Mouse (Mus musculus): ENCODE measurements around the gene Ttc1. TPM values are rescaled to one million over a fixed set of nuclear protein-coding genes. Genes with fewer than 3 reads are reported as not detected.
A peak's percentile ranks its signal among the peaks of the same experiment; 100 is the strongest.

Ttc1 gene
- polyA plus RNA-seq, 1 experiment from 2014 or later, result 91.5 TPM

- H3K4me2 ChIP-seq (replicated peaks), result no peak overlapping the region
- peaks cover 47% of the 10 kb centered on the region for H3K36me3 ChIP-seq
- no peaks in the 10 kb centered on the region for H3K9me3 ChIP-seq
- WGBS, result 94% methylated on average over 5 of the region's 5 CpGs
- H3K9ac ChIP-seq (replicated peaks), result no peak overlapping the region
- 0 out of 2 replicates have a peak, but pooled peaks cover 5% of the 10 kb centered on the region for H3K4me1 ChIP-seq (replicated peaks)
- H3K4me3 ChIP-seq (replicated peaks), result no peak overlapping the region
- no peaks in the 10 kb centered on the region for H3K27me3 ChIP-seq
- ATAC-seq, result no peak
- H3K27ac ChIP-seq, result no peak overlapping the region
Observed at GRCm38 (mm10) chr11:43698621-43699020, 49.2 kb downstream of the Ttc1 start.

- Histone ChIP-seq H3K9ac (replicated peaks) (no peak overlapping the region), H3K9me3 (no peaks in the 10 kb centered on the region), H3K4me1 (replicated peaks) (0 out of 2 replicates have a peak, but pooled peaks cover 5% of the 10 kb centered on the region), H3K36me3 (peaks cover 60% of the 10 kb centered on the region), H3K27ac (no peak overlapping the region), H3K4me2 (replicated peaks) (no peak overlapping the region), H3K4me3 (replicated peaks) (no peak overlapping the region), H3K27me3 (no peaks in the 10 kb centered on the region)
- ATAC-seq, result no peak
- WGBS, result 89% methylated on average over 4 of the region's 4 CpGs
Observed at GRCm38 (mm10) chr11:43696623-43697022, 51.2 kb downstream of the Ttc1 start.

GRCm38 (mm10) chr11:43688850-43689249 is 59.0 kb downstream of the Ttc1 start:
- H3K9ac ChIP-seq (replicated peaks), result no peak overlapping the region
- H3K27me3 ChIP-seq, result no peaks in the 10 kb centered on the region
- H3K4me1 ChIP-seq (replicated peaks), result peaks cover 26% of the 10 kb centered on the region
- H3K36me3 ChIP-seq, result peaks cover 54% of the 10 kb centered on the region
- ATAC-seq, result no peak
- H3K4me2 ChIP-seq (replicated peaks), result no peak overlapping the region
- H3K9me3 ChIP-seq, result no peaks in the 10 kb centered on the region
- H3K4me3 ChIP-seq (replicated peaks), result no peak overlapping the region
- H3K27ac ChIP-seq, result no peak overlapping the region
- WGBS, result 87% methylated on average over 1 of the region's 1 CpGs

- H3K9ac ChIP-seq (replicated peaks), result peak overlapping the region; percentile 97
- H3K4me3 ChIP-seq (replicated peaks), result peak overlapping the region; percentile 90
- H3K4me2 ChIP-seq (replicated peaks), result peak overlapping the region; percentile 70
- peak; percentile 44 for ATAC-seq
- peak overlapping the region; percentile 97 for H3K27ac ChIP-seq
- WGBS, result 1% methylated on average over 70 of the region's 72 CpGs
- H3K9me3 ChIP-seq, result no peaks in the 10 kb centered on the region
- no peaks in the 10 kb centered on the region for H3K27me3 ChIP-seq
- peaks cover 9% of the 10 kb centered on the region for H3K36me3 ChIP-seq
- peaks cover 43% of the 10 kb centered on the region for H3K4me1 ChIP-seq (replicated peaks)
Observed at GRCm38 (mm10) chr11:43682415-43683217, 65.2 kb downstream of the Ttc1 start.

- Histone ChIP-seq H3K4me1 (replicated peaks) (peaks cover 38% of the 10 kb centered on the region), H3K4me3 (replicated peaks) (peak within 1 kb of the TSS; percentile 90), H3K27me3 (no peaks in the 10 kb centered on the region), H3K27ac (peak within 1 kb of the TSS; percentile 97), H3K4me2 (replicated peaks) (peak within 1 kb of the TSS; percentile 70), H3K9me3 (no peaks in the 10 kb centered on the region), H3K9ac (replicated peaks) (peak within 1 kb of the TSS; percentile 97), H3K36me3 (peaks cover 4% of the 10 kb centered on the region; the same call in 1 of the 2 replicates)
- under 1% methylated on average over 67 of the region's 87 CpGs for WGBS
- ATAC-seq, result peak; percentile 100
Observed at GRCm38 (mm10) chr11:43681472-43682414, 66.1 kb downstream of the Ttc1 start, which contains the start of gene Pwwp2a. Gene Pwwp2a (plus strand): TSS chr11:43681998.

Other genes with a start within 250 kb of the Ttc1 start
- 20.9 and 24.2 TPM in 2 replicates for gene Ccnjl, start 219.2 kb downstream of the Ttc1 start, polyA plus RNA-seq (2015; fragmentation: Nextera tagmentation; extraction: Ambion mirVana)
- 6.6 and 7.2 TPM in 2 replicates for gene 4933415A04Rik, start 161.0 kb downstream of the Ttc1 start, polyA plus RNA-seq (2015; fragmentation: Nextera tagmentation; extraction: Ambion mirVana)
- not detected in 2 replicates for gene Fabp6, start 146.5 kb downstream of the Ttc1 start, polyA plus RNA-seq (2015; fragmentation: Nextera tagmentation; extraction: Ambion mirVana)
- gene Pwwp2a, start 66.0 kb downstream of the Ttc1 start, polyA plus RNA-seq (2015; fragmentation: Nextera tagmentation; extraction: Ambion mirVana), result 30.1 and 36.3 TPM in 2 replicates
- gene Adra1b, start 153.2 kb upstream of the Ttc1 start, polyA plus RNA-seq (2015; fragmentation: Nextera tagmentation; extraction: Ambion mirVana), result 2.2 and 2.5 TPM in 2 replicates